Mouse (Mus musculus) ES-Bruce4 (cell line): ENCODE results near the gene Rtl5. TPM values are rescaled to one million over a fixed set of nuclear protein-coding genes. Genes with fewer than 3 reads are reported as not detected.

Experiments used
- H3K27ac ChIP-seq: 2 replicates; pipeline ENCODE4 v1.5.1; 2012; ENCODE audit warnings: low read length, inconsistent platforms; ENCODE audit not compliant: insufficient read depth
- H3K27me3 ChIP-seq: 2 replicates; pipeline ENCODE4 v1.6.1; 2012; ENCODE audit warnings: mild to moderate bottlenecking, low read length, inconsistent platforms; ENCODE audit not compliant: control insufficient read depth, poor library complexity, insufficient read depth, severe bottlenecking
- H3K36me3 ChIP-seq: 2 replicates; pipeline ENCODE4 v1.6.1; 2012; ENCODE audit warnings: inconsistent platforms, mild to moderate bottlenecking, low read length, moderate library complexity; ENCODE audit not compliant: control insufficient read depth, poor library complexity, insufficient read depth, severe bottlenecking
- H3K4me1 ChIP-seq: one replicate; pipeline ENCODE4 v1.8.1; 2011; ENCODE audit warnings: low read length; ENCODE audit not compliant: control insufficient read depth, insufficient read depth
- H3K4me3 ChIP-seq: 2 replicates; pipeline ENCODE4 v1.5.1; 2011; ENCODE audit warnings: low read depth, mild to moderate bottlenecking, low read length
- H3K9ac ChIP-seq: 2 replicates; pipeline ENCODE4 v1.6.1; 2012; ENCODE audit warnings: low read depth, mild to moderate bottlenecking, inconsistent platforms; ENCODE audit not compliant: poor library complexity, severe bottlenecking
- H3K9me3 ChIP-seq: replicated peaks from 2 replicates; pipeline ENCODE4 v1.6.1; 2012; ENCODE audit warnings: mild to moderate bottlenecking, low read length, inconsistent platforms; ENCODE audit not compliant: control insufficient read depth, poor library complexity, insufficient read depth, severe bottlenecking
- CTCF ChIP-seq: IDR thresholded peaks from one replicate; pipeline ENCODE4 v1.8.1; 2011; ENCODE audit warnings: low read depth, low read length
- EP300 ChIP-seq: IDR thresholded peaks from 2 replicates; pipeline ENCODE4 v1.6.1; 2011; ENCODE audit warnings: low read depth, low read length; ENCODE audit not compliant: insufficient read depth
- POLR2A ChIP-seq: IDR thresholded peaks from one replicate; pipeline ENCODE4 v1.8.1; 2011; ENCODE audit warnings: low read length; ENCODE audit not compliant: insufficient read depth
- polyA plus RNA-seq: library from polyadenylated mRNA; stranded (reverse); fragments of >200 nt; gene quantifications from 2 replicates; pipeline ENCODE4 v1.2.4, GENCODE M21; 2011; ENCODE audit warnings: low read depth; ENCODE audit not compliant: missing spikeins, insufficient read depth, insufficient read length

The Rtl5 gene
- polyA plus RNA-seq, 1 experiment, result not detected

GRCm38 (mm10) chrX:102076886-102077765, 6.0 kb upstream of the Rtl5 start:
- H3K27ac ChIP-seq, result no peak overlapping the region
- TF ChIP-seq POLR2A (no peak), CTCF (no peak), EP300 (no peak)
- H3K36me3 ChIP-seq, result no peaks in the 10 kb centered on the region
- H3K27me3 ChIP-seq, result no peaks in the 10 kb centered on the region
- H3K9ac ChIP-seq, result no peak overlapping the region
- H3K4me1 ChIP-seq, result no peaks in the 10 kb centered on the region
- no peak overlapping the region for H3K4me3 ChIP-seq
- H3K9me3 ChIP-seq, result no peaks in the 10 kb centered on the region

GRCm38 (mm10) chrX:102075158-102075557, 4.1 kb upstream of the Rtl5 start:
- Histone ChIP-seq H3K27me3 (no peaks in the 10 kb centered on the region), H3K4me3 (no peak overlapping the region), H3K36me3 (no peaks in the 10 kb centered on the region), H3K9me3 (no peaks in the 10 kb centered on the region), H3K9ac (no peak overlapping the region), H3K4me1 (no peaks in the 10 kb centered on the region), H3K27ac (no peak overlapping the region)
- TF ChIP-seq EP300 (no peak), POLR2A (no peak), CTCF (no peak)

GRCm38 (mm10) chrX:102074435-102074834, 3.3 kb upstream of the Rtl5 start:
- Histone ChIP-seq H3K4me3 (no peak overlapping the region), H3K9me3 (no peaks in the 10 kb centered on the region), H3K9ac (no peak overlapping the region), H3K27ac (no peak overlapping the region), H3K27me3 (no peaks in the 10 kb centered on the region), H3K4me1 (no peaks in the 10 kb centered on the region), H3K36me3 (no peaks in the 10 kb centered on the region)
- no peak for TF ChIP-seq EP300
- no peak for TF ChIP-seq CTCF
- no peak for TF ChIP-seq POLR2A

DNA sequence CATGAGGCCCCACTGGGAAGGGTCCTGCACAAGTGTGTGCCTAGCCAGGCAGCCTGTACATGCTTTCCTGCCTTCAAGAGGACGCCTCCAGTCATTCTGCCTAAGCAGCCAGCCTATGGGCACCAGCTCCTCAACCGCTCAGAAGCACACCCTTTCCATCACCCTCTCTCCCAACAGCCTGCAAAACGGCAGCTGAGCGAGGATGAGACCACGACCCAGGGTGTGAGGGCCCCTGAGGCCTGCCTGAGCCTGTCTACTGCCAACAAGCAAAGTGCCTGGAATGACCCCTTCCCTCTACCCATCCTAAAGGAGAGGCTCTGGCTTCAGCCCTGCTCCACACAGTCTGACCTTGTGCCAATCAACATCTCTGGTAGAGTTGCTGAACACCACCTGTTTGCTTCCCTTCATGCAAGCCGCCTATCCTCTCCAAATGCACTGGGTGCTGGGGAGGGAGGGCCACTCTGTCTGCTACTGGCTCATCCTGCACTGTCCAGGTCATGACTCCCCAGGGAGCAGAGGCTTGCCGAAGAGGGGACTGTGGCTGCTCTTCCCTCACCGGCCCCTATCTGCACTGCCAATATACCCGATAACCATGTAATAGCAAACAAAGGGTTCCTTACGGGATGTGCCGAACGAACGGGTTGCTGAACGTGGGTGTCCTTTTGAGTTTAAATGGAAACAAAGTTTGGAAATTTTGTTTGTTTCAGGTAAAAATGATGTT, 2.7 kb upstream of the Rtl5 start:
- Histone ChIP-seq H3K27ac (no peak overlapping the region), H3K36me3 (no peaks in the 10 kb centered on the region), H3K4me1 (no peaks in the 10 kb centered on the region), H3K9me3 (no peaks in the 10 kb centered on the region), H3K27me3 (no peaks in the 10 kb centered on the region), H3K4me3 (no peak overlapping the region), H3K9ac (no peak overlapping the region)
- TF ChIP-seq CTCF, result no peak
- TF ChIP-seq EP300, result no peak
- no peak for TF ChIP-seq POLR2A

GRCm38 (mm10) chrX:102071517-102071916, 413 bp upstream of the Rtl5 start:
- no peak overlapping the region for H3K27ac ChIP-seq
- TF ChIP-seq POLR2A (no peak), EP300 (no peak), CTCF (no peak)
- H3K4me3 ChIP-seq, result peak overlapping the region; percentile 58
- H3K4me1 ChIP-seq, result no peaks in the 10 kb centered on the region
- H3K9ac ChIP-seq, result no peak overlapping the region
- H3K36me3 ChIP-seq, result no peaks in the 10 kb centered on the region
- no peaks in the 10 kb centered on the region for H3K27me3 ChIP-seq
- no peaks in the 10 kb centered on the region for H3K9me3 ChIP-seq
